Mouse (Mus musculus) mesoderm, embryonic 11.5 days (tissue): Measurements from ENCODE around the gene Glrb.

Experiments used
- DNase-seq: peaks from one replicate; pipeline ENCODE4 v3.0.0-alpha.2; 2012; ENCODE audit warnings: low read depth, low spot score

Gene Glrb

DNA sequence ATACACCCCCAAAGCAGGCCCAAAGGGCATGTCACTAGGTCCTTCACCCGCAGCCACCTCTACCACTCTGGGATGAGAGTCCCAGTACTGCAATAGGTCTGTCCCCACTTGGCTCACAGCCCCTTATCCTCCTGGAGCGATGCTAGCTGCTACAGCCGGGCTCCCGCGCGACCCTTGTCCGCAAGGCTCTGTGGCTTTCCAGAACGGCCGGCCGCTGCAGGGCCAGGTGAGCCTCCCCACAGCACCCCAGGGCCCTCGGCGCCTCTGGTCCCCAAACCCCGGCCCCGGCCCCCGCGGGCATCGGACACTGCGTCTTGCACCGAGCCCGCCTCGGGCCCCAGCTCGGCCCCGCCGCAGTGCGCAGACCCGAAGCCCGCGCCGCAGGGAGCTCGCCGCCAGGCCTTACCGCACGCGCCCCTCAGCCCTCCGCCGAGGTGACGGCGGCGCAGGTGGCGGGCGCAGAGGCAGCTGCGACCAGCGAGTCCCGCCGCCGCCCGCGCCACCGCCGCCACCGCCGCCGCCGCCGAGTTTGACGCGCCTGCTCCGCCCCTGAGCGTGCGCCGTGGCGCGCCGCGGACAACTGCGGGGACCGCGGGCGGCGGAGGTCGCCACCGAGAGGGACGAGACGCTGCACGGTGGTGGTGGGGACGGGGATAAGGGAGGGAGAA, at the start of gene Glrb:
TSS of gene Glrb (minus strand) at position 550 of the 668 bp plus-strand sequence.
- DNase-seq, result peak; percentile 46

DNA sequence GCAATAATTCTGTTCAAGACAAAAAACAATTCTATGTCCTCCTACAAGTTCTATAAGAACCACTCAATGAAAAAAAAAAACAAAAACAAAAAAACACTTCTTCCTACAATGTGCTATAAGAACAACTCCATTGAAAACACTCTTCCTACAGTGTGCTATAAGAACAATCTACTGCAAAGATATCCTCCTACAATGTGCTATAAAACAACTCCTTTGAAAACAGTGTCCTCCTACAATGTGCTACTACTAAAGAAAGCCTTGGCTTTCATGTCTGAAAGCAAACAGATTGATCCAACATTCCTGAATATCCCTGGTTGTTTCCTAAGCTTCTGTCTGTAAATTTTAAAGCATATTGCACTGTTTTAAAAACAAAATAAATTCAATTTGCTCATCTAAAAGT, 46.5 kb upstream of the Glrb start:
- no peak for DNase-seq

DNA sequence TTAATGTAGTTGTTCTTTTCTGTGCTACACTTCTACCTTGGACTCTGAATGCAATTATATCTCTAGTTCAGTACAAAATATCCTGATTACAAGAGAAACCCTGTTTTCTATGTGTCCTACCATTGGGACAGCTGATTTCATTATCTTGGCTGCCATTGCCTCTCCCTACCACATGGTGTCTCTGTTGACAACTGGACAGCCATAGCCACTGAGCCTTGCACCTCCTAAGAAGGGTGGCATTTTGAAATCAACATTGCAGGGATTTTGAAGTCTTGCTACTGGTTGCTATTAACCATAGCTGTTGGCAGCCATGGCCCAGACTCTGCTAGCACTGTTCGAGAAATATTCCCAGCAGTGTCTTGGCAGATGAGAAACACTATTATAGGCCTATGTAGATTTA, 45.1 kb upstream of the Glrb start:
- peak; percentile 50 for DNase-seq

DNA sequence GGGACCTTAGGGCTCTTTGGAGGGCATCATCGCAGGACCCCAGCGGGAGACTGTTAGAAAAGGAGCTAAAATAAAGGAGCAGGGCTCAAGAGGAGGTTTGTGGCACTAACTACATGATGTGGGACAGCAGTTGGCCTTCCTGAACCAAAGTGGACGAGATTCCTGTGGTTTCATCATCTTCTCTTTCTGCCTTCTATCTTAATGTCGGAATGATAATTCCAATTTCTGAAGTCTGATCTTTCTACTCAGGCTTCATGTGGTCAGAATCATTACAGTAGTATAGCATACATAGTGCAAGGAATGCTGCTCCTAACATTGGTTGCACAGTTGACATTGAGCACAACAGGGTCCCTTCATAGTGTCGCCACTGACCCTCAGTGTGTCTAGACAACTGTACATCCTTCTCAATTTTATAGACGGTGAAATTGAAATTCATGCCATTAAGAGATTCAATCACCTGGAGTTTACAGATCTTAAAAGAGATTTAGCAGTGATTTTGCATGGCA, 372 bp upstream of the Glrb start:
- DNase-seq, result no peak

DNA sequence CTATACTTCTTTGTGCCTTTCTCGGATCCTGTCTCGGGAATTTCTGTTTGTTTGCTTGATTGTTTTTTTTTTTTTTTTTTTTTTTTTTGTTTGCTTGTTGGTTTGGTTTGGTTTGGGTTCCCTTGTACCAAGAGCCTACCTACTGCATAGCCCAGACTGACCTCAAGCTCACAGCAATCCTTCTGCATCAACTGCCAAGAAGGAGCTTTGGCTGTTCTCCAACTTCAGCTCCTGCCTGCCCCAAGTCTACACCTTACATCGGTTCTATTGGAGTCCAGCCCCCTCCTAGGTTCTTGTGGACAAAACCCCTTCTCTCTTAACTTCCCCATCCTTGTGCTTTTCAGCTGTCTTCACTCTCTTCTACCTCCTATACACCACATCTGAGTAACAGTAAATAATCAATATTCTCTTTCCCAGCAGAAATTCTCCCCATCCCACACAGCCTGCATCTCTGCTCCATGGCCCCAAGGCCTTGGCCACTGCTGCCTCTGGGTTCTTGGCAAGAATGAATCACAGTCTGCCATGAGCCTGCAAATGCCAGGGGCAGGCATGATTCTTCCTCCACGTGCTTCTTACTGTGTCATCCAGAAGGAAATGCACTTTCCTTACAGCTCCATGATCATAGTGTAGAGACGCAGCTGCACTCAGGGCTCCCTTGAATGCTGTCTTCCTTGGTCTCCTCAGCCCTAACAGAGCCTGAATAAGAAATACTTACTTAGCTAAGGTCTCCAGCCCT, 18.5 kb downstream of the Glrb start:
- no peak for DNase-seq

DNA sequence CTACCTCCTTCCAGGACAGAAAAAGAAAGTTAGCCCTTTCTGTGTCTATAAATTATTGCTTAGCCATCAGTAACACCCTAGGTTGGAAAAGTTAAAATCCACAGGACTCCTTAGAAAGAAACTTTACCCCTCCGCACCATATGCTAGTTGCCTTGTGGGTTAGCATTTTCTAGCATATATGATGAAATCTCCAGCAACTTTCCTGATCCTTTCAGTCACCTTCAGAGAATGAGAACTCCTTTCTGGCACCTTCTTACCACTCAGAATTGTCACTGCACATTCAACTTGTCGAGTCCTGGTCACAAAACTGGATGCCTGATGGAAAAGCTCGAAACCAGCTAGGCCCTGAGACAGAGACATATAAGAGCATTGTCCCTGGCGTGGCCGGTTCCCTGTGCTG, 19.1 kb downstream of the Glrb start:
- DNase-seq, result no peak

DNA sequence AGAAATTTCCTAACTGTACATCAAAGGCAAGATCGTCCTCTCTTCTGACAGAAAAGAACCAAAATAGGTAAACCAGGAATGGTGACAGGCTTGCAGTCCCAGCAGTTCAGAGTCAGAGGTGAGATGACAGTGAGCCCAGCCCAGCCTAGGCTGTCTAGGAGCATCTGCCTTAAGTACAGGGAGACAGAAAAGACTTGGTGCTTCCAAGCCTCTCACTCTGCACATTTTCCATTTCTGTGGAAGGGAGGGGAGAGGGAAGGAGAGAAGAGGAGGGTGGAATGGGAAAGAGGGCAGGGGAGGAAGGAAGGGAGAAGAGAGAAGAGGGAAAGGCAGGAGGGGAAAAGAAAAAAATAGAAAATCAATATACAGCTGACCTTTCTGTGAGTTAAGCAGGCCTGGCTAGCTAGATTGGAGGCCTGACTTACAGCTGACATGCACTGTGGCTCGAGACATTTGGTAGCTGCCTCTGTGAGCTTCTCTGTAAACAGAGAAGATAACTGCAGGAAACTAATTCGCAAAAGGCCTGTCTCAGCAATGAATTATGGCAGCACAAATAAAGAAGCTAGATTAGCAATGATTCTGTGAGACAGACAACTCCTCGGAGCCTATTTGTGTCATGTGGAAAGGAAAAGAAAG, 20.3 kb downstream of the Glrb start:
- no peak for DNase-seq

DNA sequence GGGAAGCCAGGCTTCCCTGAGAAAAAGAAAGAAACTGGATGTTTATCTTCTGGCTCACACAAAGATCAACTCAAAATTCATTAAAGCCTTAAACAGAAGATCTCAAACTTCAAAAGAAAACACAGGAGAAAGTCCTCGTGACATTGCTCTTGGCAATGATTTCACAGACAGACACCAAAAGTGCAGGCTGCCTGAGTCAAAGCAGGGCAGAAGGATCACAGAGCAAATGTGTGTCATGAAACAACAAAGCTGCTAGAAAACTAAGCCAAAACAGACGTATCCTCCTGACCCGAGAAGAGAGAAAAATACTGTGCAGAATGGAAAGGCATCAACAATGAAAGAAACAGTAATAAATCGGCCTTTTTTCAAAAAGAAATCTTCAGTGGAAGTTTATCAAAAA, 22.4 kb downstream of the Glrb start:
- no peak for DNase-seq

DNA sequence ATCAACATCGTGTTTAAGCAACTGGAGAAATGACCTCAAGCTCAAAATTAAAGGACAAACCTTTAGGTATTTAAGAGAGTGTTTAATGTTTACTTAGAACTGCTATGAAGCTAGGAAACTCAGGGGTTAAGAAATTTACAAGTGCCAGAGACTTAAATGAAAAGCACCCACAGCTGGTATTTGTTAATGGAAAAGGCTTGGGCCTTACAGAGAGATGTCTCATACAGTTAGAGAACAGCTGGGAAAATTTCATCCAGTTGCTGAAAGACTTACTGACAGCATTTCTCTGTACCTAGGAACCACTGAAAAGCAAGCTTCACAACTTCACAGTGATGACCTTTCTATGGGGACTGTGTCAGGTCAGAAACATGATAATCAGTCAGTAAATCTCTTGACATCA, 28.3 kb downstream of the Glrb start:
- DNase-seq, result no peak

DNA sequence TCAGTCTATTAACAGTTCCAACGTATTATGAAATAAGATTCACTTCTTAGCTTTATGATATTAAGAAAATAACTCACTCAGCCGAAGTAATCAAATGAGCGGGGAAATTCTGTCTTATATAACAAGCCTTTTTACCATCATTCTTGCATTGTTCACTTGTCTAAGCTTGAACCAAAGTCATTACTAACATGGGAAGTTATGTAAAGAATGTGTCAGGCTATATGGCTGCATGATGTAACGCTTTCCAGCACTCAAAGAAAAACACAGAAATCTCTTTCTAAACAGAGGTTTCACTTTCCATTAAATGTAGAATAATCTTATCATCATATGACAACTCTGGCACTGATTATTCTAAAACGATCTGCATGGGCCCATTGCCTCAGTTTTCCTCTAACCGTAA, 29.9 kb downstream of the Glrb start:
- DNase-seq, result peak; percentile 29

DNA sequence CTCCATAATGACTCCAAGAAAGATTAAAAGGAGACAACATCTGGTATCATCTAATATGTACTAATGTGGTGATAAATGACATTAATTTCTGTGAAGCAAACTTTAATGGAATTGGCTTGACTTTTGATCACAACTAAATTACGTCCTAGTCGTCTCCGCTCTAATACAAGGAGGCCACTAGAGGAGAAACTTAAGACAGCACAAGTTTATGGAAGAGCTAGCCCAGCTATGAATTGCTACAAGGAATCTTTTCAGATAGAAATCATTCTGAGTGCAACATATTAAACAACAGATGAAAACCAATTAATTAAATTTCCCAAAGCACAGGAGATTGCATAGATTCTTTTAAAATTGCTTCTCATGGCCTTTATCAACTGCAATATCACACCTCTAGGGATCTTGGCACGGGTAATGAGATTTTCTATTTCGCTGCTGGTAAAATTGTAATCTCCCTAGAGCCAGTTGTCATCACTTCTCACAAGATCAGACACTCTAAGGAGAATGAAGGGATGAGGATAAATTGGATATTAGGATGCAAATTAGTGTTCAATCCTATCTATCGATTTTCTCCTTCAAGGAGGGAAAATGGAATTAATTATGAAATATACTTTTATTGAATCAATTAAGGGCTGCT, 32.7 kb downstream of the Glrb start:
- DNase-seq, result no peak

DNA sequence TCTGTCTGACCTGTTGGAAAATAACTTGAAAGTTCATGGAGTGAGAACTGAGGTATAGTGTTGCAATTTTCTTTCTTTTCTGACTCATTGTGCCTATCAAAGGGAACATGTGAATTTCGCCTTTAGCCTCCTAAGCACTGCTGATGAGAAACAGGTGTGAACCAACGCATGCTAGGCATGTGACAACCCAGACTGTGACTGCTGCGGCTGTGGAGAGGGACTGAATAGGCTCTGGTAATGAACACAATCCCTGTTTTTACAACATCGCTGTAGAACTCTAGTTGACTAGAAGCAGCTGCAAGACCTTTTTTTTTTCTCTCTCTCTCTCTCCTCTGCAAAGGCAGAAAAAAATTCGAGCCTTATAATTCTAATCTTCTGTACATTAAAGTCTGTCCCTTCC, 34.9 kb downstream of the Glrb start:
- peak; percentile 82 for DNase-seq

DNA sequence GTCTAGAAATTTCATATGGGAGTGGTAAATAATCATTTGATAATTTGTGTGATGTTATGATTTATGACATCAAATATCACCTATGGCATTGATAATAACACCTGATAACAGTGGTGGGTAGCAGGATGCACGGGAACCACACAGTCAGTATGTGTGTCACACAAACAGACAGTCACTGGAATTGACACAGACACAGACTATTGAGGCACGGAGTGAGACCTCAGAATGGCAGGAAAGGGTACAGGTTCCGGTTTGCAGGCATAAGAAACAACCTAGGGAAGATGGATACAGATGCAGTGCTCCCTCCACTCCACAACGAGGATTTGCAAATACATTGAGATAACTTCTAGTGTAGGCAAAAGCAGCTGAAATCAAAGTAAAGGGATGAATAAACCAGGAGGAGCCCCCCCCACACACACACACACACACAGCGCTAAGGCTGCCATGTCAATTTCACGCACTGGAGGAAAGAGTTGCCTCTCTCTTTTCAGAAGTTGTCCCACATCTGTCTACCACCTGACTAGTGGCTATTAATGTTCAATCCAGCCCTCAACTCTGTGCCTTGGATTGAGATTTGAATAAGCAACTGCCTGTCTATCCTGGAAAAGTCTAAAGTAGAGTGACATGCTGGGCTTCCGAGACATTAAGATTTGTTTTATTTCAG, 38.6 kb downstream of the Glrb start:
- peak; percentile 29 for DNase-seq

DNA sequence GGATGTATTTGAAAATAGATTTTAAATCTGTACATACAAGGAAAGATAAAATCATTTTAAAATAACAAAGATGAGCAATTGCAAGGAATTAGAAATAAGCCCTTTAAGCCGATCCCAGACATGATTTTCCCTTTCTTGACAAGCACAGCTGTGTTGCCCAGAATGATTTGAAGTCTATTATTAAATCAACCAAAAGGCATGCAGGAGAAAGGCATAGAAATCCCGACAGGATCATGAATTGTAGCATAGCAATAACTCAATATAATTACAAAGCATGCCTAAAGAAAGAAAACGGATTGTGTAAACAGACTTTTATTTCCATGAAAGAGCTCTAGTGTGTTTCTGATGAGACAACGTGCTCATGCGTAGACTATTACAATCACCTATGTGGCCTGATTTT, 39.4 kb downstream of the Glrb start:
- DNase-seq, result peak; percentile 29

DNA sequence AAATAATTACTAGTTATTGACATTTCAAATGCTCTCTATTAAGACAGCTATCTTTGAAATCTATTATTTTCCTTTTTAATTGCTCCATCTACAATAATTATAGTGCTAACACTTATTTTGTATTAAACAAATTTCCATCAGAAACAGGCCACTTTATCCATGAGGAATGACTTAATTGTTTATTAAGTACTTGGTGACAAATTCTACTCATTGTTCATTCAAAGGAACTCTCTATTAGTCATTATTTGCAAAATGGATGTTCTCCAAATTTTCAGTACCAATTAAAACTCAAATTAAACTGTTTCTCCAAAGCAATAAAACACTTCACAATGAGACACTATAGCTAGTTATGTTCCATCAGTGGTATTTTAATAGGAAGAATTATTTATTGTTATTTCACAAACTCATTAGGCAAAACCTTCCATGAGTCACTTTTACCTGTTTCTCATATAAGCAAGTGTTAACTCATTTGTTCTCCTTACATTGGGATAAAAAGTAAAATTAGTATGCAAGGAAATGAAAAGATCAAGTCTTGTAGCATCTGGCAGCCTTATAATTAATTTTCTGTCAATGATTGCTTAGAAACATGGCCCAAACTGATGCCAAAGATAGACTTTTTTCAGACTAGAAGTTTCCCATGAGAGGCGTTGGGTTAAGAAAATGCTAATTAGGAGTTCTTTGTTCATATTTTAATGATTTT, 41.8 kb downstream of the Glrb start:
- no peak for DNase-seq

DNA sequence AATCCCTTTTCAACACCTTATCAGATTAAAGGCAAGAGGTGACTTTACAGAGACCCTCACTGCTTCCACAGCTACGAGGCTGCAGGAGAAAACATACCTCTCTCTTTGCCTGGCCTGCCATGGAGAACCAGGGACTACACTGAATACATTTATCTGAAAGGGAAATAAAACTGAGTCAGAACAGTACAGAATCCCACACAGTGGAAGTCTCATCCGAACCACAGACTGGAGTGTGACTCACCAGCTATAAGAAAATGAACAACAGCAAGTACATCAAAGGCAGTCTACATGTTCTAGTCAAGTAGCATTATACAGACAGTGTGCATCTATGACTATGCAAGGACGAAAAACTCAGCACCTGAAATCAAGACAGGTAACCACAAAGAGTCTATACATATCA, 46.1 kb downstream of the Glrb start:
- no peak for DNase-seq

DNA sequence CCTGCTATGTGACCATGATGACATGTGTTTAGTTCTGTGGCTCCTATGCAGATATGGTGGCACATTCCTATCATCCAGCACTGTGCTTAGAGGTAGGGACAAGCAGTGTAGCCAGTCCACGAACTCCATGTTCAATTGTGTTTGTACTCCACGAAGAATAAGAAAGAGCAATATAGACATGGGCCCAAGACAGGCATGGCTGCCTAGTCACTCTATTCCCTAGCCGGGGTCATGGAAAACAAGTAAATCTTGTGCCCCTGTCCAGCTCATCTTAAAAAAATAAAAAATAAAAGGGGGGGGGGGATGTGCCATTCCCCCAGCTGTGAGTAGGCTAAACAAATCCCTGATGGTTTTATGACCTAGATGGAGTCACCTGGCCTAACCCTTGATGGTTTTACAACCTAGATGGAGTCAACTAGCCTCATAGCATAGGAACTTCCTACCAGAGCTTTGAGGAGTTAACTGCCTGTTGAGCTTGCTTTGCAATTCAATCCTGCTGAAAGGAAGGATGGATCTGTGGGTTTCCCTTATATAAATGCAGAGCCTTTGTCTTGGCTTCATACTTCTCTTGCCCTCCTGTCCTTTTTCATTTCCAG, 60.5 kb downstream of the Glrb start:
- no peak for DNase-seq

DNA sequence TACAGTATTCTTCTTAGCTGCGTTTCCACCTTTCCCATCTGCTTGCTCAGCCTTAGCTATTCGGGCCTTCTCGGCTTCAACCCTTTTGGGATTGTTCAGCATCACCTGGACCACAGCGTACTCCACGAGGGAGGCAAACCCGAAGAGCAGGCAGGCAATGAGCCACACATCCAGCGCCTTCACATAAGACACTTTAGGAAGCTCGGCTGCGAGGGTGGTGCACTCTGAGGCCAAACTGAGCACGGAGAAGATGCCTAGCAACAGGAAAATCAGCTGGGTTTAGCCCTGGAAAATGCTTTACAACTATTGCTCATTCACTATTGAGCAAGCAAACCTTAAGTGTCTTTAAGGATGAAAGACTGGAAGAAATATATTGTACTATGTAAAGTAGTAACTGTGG, 62.5 kb downstream of the Glrb start:
- no peak for DNase-seq

DNA sequence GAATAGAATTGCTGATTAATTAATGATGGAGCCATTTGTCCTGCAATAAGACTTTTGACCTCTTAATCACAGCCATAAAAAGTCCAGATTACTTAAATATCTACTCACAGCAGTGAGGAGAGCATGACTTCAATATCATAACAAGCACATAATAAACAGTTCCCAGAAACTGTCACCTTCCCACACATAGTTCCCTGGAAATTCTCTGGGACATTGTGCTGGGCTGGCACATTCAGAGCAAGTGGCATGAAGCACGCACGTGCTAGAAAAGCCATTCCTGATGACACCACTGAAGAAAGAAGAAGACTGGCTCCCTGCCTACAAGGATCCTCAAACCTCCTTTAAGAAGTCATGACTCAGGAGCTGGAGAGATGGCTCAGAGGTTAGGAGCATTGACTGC, 67.8 kb downstream of the Glrb start:
- no peak for DNase-seq

DNA sequence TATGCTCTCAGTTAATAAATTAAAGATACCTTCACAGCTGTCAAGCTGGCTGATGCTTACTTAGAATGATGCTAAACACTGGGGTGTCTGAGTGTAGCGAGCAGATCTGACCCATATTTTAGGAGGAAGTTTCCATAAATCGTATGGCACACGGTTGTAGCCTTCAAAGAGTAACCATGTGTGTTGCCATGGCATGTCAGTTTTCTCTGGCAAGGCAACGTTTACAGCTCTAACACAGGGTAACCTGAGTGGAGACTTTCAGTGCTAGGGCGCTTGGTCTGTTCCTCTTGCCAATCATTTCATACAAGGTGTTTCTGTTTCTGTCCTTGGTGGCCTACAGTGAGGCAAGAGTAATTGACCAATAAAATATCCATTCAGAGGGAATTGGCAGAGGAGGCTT, 73.6 kb downstream of the Glrb start:
- DNase-seq, result no peak

DNA sequence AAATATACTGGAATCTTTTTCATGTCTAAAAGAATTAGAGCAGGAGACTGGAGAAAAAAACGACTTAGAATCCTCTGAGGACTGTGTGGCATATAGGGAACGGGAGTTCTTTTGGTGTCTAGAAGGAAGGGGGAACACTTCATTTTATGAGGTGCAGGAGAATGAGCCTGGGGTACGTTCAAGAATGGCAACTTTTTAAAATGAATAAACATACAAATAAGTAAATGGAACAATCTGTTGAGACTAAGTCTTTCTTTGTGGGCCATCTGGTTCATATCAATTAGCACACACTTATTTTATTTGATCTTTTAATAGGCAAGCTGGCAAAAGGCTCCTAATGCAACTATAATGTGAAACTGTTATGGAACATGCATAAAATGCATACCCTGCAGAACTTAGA, 75.9 kb downstream of the Glrb start:
- DNase-seq, result no peak
